Mouse (Mus musculus) liver, postnatal 0 days (tissue): ENCODE data around the gene Col23a1.

Source experiments
- CTCF ChIP-seq: sonication (generic); IDR thresholded peaks from 2 replicates; pipeline ENCODE4 v1.5.1; 2016; ENCODE audit warnings: antibody characterized with exemption, low read depth
- EP300 ChIP-seq: IDR thresholded peaks from 2 replicates; pipeline ENCODE4 v1.6.1; 2016; ENCODE audit warnings: antibody characterized with exemption, low read depth, mild to moderate bottlenecking

GRCm38 (mm10) chr11:51342776-51343175 lies 53.1 kb downstream of the Col23a1 start:
- TF ChIP-seq CTCF (no peak), EP300 (no peak)
